Mouse (Mus musculus) left cerebral cortex, adult 18-20 months (tissue): ENCODE measurements around the gene Cilp2. TPM values are rescaled to one million over a fixed set of nuclear protein-coding genes. Genes with fewer than 3 reads are reported as not detected.

ENCODE experiments used
- DNase-seq, 2 experiments: peaks; one replicate each; pipeline ENCODE4 v3.0.0; 2021 to 2022; ENCODE audit warnings: low spot score in 2 of 2, mixed read lengths in 1 of 2
- total RNA-seq, 2 experiments: library from RNA; stranded (reverse); gene quantifications; 2 replicates each; pipeline ENCODE4 v1.2.3; 2021

Gene Cilp2
- total RNA-seq, 2 experiments from 2014 or later, result 0.33 to 0.59 TPM

DNA sequence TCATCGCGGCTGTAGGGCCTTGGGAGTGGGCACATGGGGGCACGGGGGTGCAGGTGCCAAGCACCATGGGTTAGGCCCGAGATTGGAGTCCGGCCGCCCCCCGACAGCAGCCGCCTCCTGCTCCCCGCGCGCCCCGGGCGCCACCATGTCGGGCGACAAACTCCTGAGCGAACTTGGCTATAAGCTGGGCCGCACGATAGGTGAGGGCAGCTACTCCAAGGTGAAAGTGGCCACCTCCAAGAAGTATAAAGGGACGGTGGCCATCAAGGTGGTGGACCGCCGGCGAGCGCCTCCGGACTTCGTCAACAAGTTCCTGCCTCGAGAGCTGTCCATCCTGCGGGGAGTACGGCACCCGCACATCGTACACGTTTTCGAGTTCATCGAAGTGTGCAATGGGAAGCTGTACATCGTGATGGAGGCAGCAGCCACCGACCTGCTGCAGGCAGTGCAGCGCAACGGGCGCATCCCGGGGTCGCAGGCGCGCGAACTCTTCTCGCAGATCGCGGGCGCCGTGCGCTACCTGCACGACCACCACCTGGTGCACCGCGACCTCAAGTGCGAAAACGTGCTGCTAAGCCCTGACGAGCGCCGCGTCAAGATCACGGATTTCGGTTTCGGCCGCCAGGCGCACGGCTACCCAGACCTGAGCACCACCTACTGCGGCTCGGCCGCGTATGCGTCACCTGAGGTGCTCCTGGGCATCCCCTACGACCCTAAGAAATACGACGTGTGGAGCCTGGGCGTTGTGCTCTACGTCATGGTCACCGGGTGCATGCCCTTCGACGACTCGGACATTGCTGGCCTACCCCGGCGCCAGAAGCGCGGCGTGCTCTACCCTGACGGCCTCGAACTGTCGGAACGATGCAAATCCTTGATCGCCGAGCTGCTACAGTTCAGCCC is 14.9 kb upstream of the Cilp2 start, which contains the start of the genes Tssk6, Ndufa13 and Yjefn3:
Gene Tssk6, plus strand, starts transcription at position 22 of the 900 bp plus-strand sequence.
Gene Ndufa13, minus strand, starts transcription at position 396 of the 900 bp plus-strand sequence.
Gene Yjefn3, minus strand, starts transcription at position 550 of the 900 bp plus-strand sequence.
- no peak for DNase-seq

DNA sequence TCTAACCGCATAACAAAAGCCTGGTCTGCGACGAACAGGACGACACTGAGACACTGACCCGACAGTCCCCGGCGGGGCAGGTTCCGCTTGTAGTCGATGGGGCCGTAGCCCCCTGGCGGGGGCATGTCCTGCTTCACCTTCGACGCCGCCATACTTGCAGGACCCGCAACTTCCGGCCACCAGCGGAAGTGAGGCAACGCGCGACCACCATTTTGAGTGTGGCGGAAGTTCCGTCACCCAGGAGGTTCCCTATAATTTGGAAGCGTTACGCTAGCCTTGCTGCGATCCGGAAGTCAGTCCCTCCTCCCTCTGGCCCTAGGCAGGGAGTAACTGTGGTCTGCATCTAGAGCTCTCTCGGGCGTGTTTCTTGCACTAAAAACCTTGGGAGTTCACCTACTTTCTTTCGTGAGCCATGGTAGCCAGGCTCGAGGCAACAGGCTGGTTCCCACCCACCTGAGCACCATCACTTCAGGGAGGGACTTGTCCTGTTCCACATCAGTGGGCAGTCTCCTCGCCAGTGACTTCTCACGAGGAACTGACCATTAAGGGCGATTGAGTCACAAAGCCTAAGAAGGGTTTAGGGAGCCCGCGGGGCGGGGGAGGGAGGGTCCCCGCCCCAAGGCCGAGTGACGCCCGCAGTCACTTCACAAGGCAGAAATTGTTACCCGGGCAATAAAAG is 14.1 kb upstream of the Cilp2 start:
- DNase-seq, result peak; percentile 96 to 97

DNA sequence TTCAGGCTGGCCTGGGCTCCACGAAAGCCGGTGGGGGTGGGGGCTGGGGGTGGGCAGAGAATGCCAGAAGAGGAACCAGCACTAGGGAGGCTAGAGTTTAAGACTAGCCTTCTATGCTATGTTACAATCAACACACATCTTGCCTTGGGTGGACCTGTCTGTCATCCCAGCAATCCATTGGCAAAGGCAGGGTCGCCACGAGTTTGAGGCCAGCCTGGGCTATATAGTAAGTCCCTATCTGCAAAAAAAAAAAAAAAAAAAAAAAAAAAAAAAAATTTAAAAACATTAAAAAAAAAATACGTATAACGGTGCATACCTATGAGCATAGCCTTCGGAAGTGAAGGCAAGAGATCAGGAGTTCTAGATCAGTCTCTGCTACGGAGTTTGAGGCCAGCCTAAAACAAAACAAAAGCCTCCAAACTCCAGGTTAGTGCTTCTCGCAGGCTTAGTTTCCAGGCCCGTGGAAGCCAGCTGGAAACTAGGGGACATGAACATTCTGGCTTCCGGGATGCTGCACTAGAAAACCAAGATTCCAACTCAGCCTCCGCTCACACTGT is 13.5 kb upstream of the Cilp2 start:
- no peak for DNase-seq

DNA sequence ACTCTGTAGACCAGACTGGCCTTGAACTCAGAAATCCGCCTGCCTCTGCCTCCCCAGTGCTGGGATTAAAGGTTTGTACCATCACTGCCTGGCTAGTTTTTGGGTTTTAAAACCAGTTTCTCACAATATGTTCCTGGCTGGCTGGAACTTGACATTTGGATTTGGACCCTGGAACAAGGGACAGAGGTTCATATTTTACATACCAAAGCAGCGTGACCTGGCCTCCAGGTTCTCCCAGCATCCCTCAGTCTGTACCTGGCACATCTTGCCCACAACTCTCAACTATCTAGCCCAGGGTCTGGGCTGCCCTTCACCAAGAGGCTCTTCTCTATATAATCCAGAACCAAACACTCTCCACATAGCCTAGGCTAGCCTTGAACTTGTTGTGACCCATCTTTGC is 12.4 kb upstream of the Cilp2 start:
- no peak for DNase-seq

- DNase-seq, result no peak
Observed at GRCm38 (mm10) chr8:69897857-69898256, 10.4 kb upstream of the Cilp2 start.

- no peak for DNase-seq
Observed at GRCm38 (mm10) chr8:69895772-69896451, 8.4 kb upstream of the Cilp2 start.

DNA sequence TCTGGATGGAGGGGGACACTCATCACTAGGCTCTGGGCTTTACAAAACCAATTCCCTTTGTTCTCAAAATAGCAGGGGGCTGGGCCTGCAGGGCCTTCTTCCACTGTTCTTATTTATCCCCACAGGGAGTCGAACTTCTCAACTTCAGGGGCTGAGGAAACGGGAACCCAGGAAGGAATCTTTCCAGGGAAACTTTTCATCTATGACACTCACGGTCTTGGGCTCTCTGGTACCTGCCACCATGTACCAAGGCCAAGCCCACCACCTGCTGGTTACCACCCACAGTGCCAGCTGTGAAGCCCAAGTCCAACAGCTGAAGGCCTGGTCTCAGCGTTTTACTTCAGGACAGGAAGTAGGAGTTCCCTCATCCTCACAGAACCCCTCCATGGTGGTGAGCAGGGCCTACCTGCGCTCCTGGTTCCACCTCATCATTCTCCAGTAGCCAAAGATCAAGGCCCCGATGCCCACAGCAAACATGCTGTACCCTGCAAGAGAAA is 7.4 kb upstream of the Cilp2 start:
- no peak for DNase-seq

- DNase-seq, result peak; percentile 62 to 66
Observed at GRCm38 (mm10) chr8:69893863-69894262, 6.4 kb upstream of the Cilp2 start.

DNA sequence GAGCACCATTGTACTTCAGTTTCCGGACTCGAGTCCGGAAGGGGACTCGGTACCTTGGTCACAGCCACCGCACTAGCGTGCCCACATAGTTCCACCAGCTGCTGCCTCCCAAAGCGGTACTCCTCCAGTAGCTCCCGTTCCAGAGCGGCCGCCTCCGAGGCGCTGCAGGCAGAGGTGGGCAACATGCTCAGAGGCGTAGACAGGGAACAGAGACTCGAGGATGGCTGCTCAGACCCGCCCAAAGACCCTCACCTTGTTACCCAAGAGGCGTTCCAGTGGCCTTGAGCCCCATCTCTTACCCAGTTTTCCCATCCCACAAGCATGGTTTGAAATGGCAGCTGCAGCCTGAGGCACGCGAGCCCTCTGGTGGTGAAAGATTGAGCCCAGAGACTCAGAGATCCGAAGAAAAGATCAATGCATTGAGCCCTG is 3.3 kb upstream of the Cilp2 start:
- DNase-seq, result peak; percentile 64 to 81

- no peak for DNase-seq
Observed at GRCm38 (mm10) chr8:69888902-69889301, 1.4 kb upstream of the Cilp2 start.

DNA sequence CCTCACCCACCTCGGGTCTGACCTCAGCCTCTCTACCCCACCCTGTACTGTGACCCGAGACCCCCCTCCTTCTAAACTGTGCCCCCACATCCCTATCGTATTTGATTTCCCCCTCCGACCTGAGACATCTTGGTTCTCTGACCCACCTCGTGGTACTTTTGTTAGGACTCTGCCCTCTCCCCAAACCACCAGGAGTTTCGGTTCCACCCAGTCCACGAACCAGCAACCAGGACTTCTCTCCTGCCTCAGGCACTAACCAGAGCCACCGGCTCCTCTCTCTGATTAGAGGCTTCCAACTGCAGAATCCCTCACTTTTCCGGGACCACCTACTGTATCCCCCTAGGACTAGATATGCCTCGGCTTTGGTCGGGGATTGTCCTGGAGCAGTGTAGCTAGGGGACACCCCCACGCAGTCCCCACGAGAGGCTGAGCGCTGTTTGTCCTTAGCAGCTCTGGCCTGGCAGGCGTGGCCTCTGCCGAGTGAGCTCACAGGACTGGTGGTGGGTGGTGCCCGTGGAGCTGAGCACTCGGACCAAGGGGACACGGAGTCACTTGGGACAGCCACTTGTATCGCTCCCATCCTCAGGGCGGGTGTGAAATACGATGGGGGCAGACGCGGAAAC is 868 bp upstream of the Cilp2 start:
- no peak for DNase-seq

- no peak for DNase-seq
Observed at GRCm38 (mm10) chr8:69884141-69884540, 3.3 kb downstream of the Cilp2 start.

GRCm38 (mm10) chr8:69882833-69883600 is 4.5 kb downstream of the Cilp2 start:
- no peak for DNase-seq

DNA sequence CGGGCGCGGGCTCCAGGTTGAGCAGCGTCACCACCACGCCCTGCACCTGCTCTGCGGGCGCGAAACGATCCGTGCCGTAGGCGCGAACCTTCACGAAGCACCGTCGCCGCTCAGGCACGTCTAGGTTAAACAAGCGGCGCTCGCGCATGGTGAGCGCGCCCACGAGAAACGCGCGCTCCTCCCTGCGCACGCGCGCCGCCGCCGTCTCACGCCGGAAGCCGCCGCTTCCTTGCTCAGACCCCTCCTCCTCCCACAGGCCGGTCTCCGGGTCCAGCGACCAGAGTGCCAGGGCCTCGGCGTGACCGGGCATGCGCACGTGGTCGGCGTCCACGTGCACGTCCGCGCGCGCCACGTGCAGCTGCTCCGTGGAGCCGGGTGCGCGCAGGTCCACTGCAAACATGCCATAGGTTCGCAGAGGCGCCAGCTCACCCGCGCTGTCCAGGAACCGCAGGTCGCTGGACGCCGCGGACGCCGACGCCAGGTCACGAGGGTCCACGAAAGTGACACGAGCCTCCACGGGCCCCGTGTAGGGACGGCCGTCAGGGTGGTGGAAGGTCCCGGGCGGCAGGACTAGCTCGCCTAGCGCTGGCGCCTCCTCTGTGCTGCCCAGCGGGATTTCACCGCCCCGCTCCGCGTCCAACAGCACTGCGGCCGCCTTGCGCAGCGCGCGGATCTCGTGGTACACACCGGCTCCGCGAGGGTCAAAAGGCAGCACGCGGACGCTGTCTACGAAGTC is 5.3 kb downstream of the Cilp2 start:
- DNase-seq, result peak in 1 of 2 experiments; percentile 53

DNA sequence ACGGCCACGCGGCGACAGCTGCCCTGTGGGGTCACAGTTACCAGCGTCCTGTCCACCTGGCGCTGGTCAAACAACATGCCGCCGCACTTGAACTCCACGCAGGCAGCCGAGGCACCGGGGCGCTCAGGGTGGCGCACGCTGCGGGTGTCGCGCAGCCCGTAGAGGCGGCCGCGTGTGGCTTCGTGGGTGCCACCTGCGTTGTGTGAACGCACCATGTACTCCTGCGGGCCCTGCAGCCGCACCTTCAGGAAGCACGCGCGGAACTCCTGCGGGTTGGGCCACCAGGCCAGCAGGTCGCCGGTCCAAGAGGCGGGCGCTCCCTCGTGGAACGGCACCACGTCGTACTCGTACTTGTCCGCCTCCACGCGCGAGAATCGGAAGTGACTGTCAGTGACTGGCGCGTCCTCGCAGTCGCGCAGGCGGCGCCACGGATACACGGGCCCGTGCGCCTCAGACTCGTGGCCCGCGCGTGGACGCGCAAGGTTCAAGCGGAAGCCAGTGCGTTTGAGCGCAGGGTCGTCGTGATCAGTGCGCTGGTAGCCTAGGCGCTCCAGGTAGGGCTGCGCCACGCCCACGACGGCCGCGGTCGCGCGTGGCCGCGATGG is 6.1 kb downstream of the Cilp2 start:
- DNase-seq, result no peak

GRCm38 (mm10) chr8:69880841-69881240 is 6.6 kb downstream of the Cilp2 start:
- no peak for DNase-seq

GRCm38 (mm10) chr8:69879678-69880077 is 7.8 kb downstream of the Cilp2 start:
- DNase-seq, result no peak

- DNase-seq, result no peak
Observed at GRCm38 (mm10) chr8:69877992-69878391, 9.5 kb downstream of the Cilp2 start.

DNA sequence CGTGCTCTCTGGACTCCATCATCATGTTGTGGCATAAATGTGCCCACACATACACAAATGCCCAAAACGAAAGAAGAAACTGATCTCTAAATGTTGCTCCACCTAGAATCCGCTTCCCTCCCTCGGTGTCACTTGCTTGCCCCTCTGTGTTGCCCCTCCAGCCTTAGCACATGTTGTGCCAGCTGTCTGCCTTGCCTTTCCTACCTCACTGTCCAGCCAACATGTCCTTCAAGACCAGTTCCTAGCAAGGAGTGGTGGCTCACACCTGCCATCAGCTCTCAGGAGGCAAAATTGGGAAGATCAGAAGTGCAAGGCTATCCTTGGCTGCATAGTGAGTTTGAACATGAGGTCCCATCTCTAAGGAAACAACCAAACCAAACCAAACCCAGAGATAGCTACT is 10.1 kb downstream of the Cilp2 start:
- no peak for DNase-seq
